Mouse (Mus musculus): ENCODE data around the gene Pask. TPM values are rescaled to one million over a fixed set of nuclear protein-coding genes. Genes with fewer than 3 reads are reported as not detected.
"Not testable (repeated sequence)": the region's sequence is repeated elsewhere in the genome, so short reads cannot be mapped to it uniquely, and the experiment has no call there.

Gene Pask
- polyA plus RNA-seq, 1 experiment from 2014 or later: 34.7 TPM

DNA sequence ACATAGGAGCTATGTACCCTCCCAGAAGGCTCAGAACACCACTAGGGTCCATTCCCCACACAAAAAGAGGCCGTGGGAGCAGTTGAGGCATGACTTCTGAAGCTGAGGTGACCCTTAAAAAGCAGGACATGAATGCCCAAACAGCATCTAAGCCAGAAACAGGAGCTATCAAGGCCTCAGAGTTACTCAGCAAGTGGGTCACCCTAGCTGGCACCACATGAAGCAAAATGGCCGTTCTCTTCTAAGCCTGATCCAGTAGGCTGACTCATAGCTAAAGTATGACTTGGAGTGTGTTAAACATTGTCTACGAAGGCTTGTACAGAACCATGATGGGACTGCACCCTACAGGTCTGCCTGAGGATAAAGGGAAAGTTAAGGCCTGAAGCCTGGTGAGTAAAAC, 16.8 kb downstream of the Pask start:
- Histone ChIP-seq H3K27ac (no peak overlapping the region), H3K4me1 (no peaks in the 10 kb centered on the region), H3K27me3 (ENCODE audit: low read depth, poor library complexity, severe bottlenecking) (no peaks in the 10 kb centered on the region), H3K36me3 (peaks cover 99% of the 10 kb centered on the region), H3K9me3 (replicated peaks) (no peaks in the 10 kb centered on the region), H3K4me3 (no peak overlapping the region)
- no peak for DNase-seq (ENCODE audit: low spot score)
- whole genome bisulfite sequencing: 91% methylated on average over 3 of the region's 3 CpGs

DNA sequence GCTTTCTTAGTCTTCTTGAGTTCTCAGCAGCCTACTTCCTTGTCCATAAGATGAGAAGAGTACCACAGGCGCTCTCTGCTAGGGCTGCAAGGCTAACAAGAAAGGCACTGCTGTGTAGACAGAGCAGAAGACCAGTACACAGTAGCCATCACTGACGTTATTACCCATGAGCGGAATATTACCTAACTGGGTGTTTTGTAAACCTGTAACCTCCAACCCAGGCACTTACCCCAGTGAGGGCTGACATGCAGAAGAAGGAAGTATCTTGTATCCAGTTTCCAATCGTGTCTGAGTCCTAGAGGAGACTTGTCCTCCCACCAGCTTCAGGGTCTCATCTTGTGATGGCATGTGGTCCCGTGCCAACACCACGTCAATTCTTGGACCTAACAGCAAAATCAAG, 19.3 kb downstream of the Pask start:
- Histone ChIP-seq H3K27ac (no peak overlapping the region), H3K27me3 (ENCODE audit: low read depth, poor library complexity, severe bottlenecking) (no peaks in the 10 kb centered on the region), H3K36me3 (peaks cover 99% of the 10 kb centered on the region), H3K9me3 (replicated peaks) (no peaks in the 10 kb centered on the region), H3K4me1 (no peaks in the 10 kb centered on the region), H3K4me3 (no peak overlapping the region)
- 91% methylated on average over 6 of the region's 6 CpGs for WGBS
- DNase-seq (ENCODE audit: low spot score): no peak

- WGBS: 10% methylated on average over 36 of the region's 36 CpGs
- H3K36me3 ChIP-seq: peaks cover 75% of the 10 kb centered on the region
- H3K27me3 ChIP-seq (ENCODE audit: low read depth, poor library complexity, severe bottlenecking): no peaks in the 10 kb centered on the region
- peaks cover 10% of the 10 kb centered on the region for H3K4me1 ChIP-seq
- H3K9me3 ChIP-seq (replicated peaks): no peaks in the 10 kb centered on the region
- DNase-seq (ENCODE audit: low spot score): peak; percentile 88
- H3K27ac ChIP-seq: peak within 1 kb of the TSS; percentile 84
- peak within 1 kb of the TSS; percentile 84 for H3K4me3 ChIP-seq
Measured at GRCm38 (mm10) chr1:93305581-93306337, 37.5 kb downstream of the Pask start, which contains the start of gene Mterf4. Gene Mterf4 (minus strand): TSS chr1:93305915.

GRCm38 (mm10) chr1:93300578-93300977, 42.7 kb downstream of the Pask start:
- Histone ChIP-seq H3K9me3 (replicated peaks) (no peaks in the 10 kb centered on the region), H3K4me3 (no peak overlapping the region), H3K4me1 (peaks cover 10% of the 10 kb centered on the region), H3K36me3 (peaks cover 94% of the 10 kb centered on the region), H3K27me3 (ENCODE audit: low read depth, poor library complexity, severe bottlenecking) (no peaks in the 10 kb centered on the region), H3K27ac (no peak overlapping the region)
- no peak for DNase-seq (ENCODE audit: low spot score)
- 90% methylated on average over 3 of the region's 3 CpGs for WGBS

DNA sequence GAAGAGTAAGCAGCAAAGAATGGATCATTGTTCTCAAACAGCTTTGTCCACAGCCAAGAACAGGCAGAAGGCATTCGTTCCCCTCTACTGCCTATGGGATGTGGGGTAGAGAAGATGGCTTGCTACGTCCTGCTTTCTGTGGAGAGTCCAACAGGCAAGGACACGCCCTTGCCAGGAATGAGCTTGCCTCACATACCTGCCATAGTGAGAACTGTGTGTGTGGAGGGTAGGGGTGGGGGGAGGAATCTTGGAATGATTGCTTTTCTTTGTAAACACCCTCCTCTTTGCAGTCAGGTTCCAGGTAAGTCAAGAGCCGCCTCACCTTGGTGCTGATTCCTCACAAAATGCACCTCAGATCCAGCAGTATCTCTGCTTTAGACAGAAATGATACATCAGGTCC, 43.5 kb downstream of the Pask start:
- WGBS: 84% methylated on average over 4 of the region's 4 CpGs

GRCm38 (mm10) chr1:93294491-93294890, 48.8 kb downstream of the Pask start:
- H3K36me3 ChIP-seq: peaks cover 82% of the 10 kb centered on the region
- WGBS: 86% methylated on average over 3 of the region's 3 CpGs
- not testable (repeated sequence) for H3K27ac ChIP-seq; H3K4me1 ChIP-seq; H3K4me3 ChIP-seq; H3K9me3 ChIP-seq (replicated peaks); H3K27me3 ChIP-seq (ENCODE audit: low read depth, poor library complexity, severe bottlenecking); DNase-seq (ENCODE audit: low spot score)

More for the DNA sequence above, 43.5 kb downstream of the Pask start:
- DNase-seq (ENCODE audit: low spot score): no peak
- H3K36me3 ChIP-seq: peaks cover 95% of the 10 kb centered on the region
- no peak overlapping the region for H3K4me3 ChIP-seq
- no peak overlapping the region for H3K27ac ChIP-seq
- no peaks in the 10 kb centered on the region for H3K9me3 ChIP-seq (replicated peaks)
- peaks cover 7% of the 10 kb centered on the region for H3K4me1 ChIP-seq
- no peaks in the 10 kb centered on the region for H3K27me3 ChIP-seq (ENCODE audit: low read depth, poor library complexity, severe bottlenecking)

DNA sequence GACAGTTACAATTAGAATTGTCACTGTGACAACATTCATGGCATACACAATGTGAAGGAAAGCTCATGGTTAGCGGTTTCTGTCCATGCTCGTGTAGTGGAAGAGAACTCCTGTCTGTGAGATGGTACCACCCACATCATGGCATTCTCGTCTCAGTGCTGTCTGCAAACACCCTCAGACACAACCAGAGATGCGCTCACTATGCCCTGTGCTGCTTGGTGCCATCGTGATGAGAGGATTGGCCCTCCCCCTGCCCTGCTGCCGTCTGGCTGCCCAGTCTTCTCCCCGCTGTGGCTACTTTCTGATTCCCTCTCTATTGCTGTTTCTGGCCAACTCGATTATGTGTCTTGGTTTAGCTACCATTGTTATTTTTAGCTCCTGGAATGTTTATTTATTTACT, 51.3 kb downstream of the Pask start:
- H3K4me3 ChIP-seq: no peak overlapping the region
- H3K4me1 ChIP-seq: no peaks in the 10 kb centered on the region
- no peaks in the 10 kb centered on the region for H3K9me3 ChIP-seq (replicated peaks)
- 87% methylated on average over 8 of the region's 8 CpGs for WGBS
- H3K27me3 ChIP-seq (ENCODE audit: low read depth, poor library complexity, severe bottlenecking): no peaks in the 10 kb centered on the region
- peaks cover 78% of the 10 kb centered on the region for H3K36me3 ChIP-seq
- no peak for DNase-seq (ENCODE audit: low spot score)
- no peak overlapping the region for H3K27ac ChIP-seq

GRCm38 (mm10) chr1:93291591-93291990, 51.7 kb downstream of the Pask start:
- DNase-seq (ENCODE audit: low spot score): no peak
- Histone ChIP-seq H3K4me1 (no peaks in the 10 kb centered on the region), H3K27me3 (ENCODE audit: low read depth, poor library complexity, severe bottlenecking) (no peaks in the 10 kb centered on the region), H3K27ac (no peak overlapping the region), H3K36me3 (peaks cover 78% of the 10 kb centered on the region), H3K4me3 (no peak overlapping the region), H3K9me3 (replicated peaks) (no peaks in the 10 kb centered on the region)
- WGBS: 87% methylated on average over 1 of the region's 1 CpGs

DNA sequence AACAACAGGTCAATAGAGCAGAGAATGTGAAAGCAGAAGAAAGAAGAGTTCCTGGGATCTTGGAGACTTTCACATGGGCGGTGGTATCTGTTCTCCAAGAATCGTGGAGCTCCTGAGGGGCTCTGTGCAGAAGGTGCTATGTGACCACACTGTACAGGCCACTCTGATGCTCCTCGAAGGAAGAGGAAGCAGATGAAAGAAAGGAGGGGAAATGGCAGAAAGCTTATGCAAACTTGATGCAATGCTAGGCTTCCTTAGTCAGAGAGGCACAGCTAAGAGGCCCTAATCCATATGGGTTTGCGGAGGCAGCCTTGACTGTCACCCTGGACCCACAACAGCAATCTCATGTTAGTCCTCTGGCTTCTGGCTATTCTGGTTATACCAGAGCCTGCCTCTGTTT, 52.3 kb downstream of the Pask start:
- WGBS: 87% methylated on average over 4 of the region's 4 CpGs
- H3K27me3 ChIP-seq (ENCODE audit: low read depth, poor library complexity, severe bottlenecking): no peaks in the 10 kb centered on the region
- H3K9me3 ChIP-seq (replicated peaks): no peaks in the 10 kb centered on the region
- no peak for DNase-seq (ENCODE audit: low spot score)
- no peak overlapping the region for H3K27ac ChIP-seq
- no peaks in the 10 kb centered on the region for H3K4me1 ChIP-seq
- H3K36me3 ChIP-seq: peaks cover 77% of the 10 kb centered on the region
- H3K4me3 ChIP-seq: no peak overlapping the region

DNA sequence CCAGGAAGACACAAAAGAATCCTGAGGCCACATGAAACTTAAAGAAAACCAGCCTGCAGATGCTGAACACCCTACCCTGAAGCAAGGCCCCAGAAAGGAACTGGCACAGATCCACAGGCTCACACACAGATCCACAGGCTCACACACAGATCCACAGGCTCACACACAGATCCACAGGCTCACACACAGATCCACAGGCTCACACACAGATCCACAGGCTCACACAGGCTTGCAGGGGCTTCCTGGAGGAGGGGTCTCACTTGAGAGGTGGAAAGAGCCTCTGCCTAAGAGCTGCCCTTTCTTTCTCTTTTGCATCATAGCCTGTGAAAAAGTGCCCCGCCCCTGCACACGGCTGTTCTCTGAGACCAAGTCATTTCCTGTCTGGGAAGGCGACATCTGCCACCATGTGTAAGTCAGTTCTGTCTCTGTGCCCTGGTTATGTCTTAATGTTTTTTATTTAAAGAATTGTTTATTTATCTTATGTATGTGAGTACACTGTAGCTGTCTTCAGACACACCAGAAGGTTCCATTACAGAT, 53.5 kb downstream of the Pask start:
- no peaks in the 10 kb centered on the region for H3K9me3 ChIP-seq (replicated peaks)
- no peaks in the 10 kb centered on the region for H3K27me3 ChIP-seq (ENCODE audit: low read depth, poor library complexity, severe bottlenecking)
- no peak overlapping the region for H3K27ac ChIP-seq
- H3K36me3 ChIP-seq: peaks cover 82% of the 10 kb centered on the region
- 65% methylated on average over 3 of the region's 3 CpGs for WGBS
- no peaks in the 10 kb centered on the region for H3K4me1 ChIP-seq
- DNase-seq (ENCODE audit: low spot score): no peak
- no peak overlapping the region for H3K4me3 ChIP-seq

- H3K36me3 ChIP-seq: peaks cover 31% of the 10 kb centered on the region
- WGBS: 82% methylated on average over 7 of the region's 7 CpGs
- no peak for DNase-seq (ENCODE audit: low spot score)
- peaks cover 11% of the 10 kb centered on the region for H3K4me1 ChIP-seq
- no peak overlapping the region for H3K4me3 ChIP-seq
- H3K9me3 ChIP-seq (replicated peaks): no peaks in the 10 kb centered on the region
- no peaks in the 10 kb centered on the region for H3K27me3 ChIP-seq (ENCODE audit: low read depth, poor library complexity, severe bottlenecking)
- H3K27ac ChIP-seq: no peak overlapping the region
Measured at GRCm38 (mm10) chr1:93277041-93277440, 66.2 kb downstream of the Pask start.

DNA sequence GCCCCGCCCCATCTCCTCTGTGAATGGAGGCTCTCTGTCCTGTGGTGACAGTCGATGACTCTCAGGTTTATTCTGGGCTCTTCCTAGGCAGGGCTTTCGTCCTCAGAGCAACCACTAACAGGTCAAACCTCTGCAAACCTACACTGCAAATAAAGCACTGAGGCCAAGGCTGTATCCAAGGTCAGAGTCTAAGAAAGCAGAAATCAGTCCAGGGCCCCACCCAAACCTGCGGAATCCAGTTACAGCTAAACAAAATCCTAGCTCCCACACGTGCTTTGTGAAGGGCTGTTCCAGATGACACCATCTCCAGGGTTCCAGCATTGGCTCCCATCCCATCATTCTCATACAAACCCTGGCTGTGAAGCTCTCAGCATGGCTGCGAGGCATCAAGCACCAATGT, 67.7 kb downstream of the Pask start:
- WGBS: 84% methylated on average over 6 of the region's 6 CpGs
- H3K4me1 ChIP-seq: peaks cover 11% of the 10 kb centered on the region
- H3K36me3 ChIP-seq: peaks cover 42% of the 10 kb centered on the region
- no peaks in the 10 kb centered on the region for H3K27me3 ChIP-seq (ENCODE audit: low read depth, poor library complexity, severe bottlenecking)
- H3K9me3 ChIP-seq (replicated peaks): no peaks in the 10 kb centered on the region
- no peak for DNase-seq (ENCODE audit: low spot score)
- no peak overlapping the region for H3K27ac ChIP-seq
- no peak overlapping the region for H3K4me3 ChIP-seq

- Histone ChIP-seq H3K27ac (no peak overlapping the region), H3K4me1 (peaks cover 2% of the 10 kb centered on the region; the same call in 1 of the 2 replicates), H3K27me3 (ENCODE audit: low read depth, poor library complexity, severe bottlenecking) (no peaks in the 10 kb centered on the region), H3K4me3 (no peak overlapping the region), H3K36me3 (peaks cover 45% of the 10 kb centered on the region), H3K9me3 (replicated peaks) (no peaks in the 10 kb centered on the region)
- WGBS: 3% methylated on average over 16 of the region's 16 CpGs
- DNase-seq (ENCODE audit: low spot score): peak; percentile 81
Measured at GRCm38 (mm10) chr1:93272409-93272821, 70.9 kb downstream of the Pask start.
